Mouse (Mus musculus): ENCODE results near the gene Epb41l1. TPM values are rescaled to one million over a fixed set of nuclear protein-coding genes. Genes with fewer than 3 reads are reported as not detected.

Gene Epb41l1
- polyA plus RNA-seq, 1 experiment from 2014 or later = 1.4 TPM

GRCm38 (mm10) chr2:156425618-156426017 lies 4.9 kb downstream of the Epb41l1 start:
- Histone ChIP-seq H3K27me3 (replicated peaks) (peaks cover 25% of the 10 kb centered on the region), H3K9ac (no peak overlapping the region), H3K4me3 (no peak overlapping the region), H3K4me1 (replicated peaks) (peaks cover 17% of the 10 kb centered on the region), H3K9me3 (replicated peaks) (no peaks in the 10 kb centered on the region), H3K4me2 (no peak overlapping the region), H3K27ac (ENCODE audit: poor library complexity, severe bottlenecking) (no peak overlapping the region), H3K36me3 (no peaks in the 10 kb centered on the region)
- no peak for ATAC-seq (ENCODE audit: insufficient number of reproducible peaks, low FRiP score)
- WGBS = 41% methylated on average over 2 of the region's 2 CpGs

GRCm38 (mm10) chr2:156426151-156426550 lies 5.4 kb downstream of the Epb41l1 start:
- Histone ChIP-seq H3K27me3 (replicated peaks) (peaks cover 25% of the 10 kb centered on the region), H3K4me2 (no peak overlapping the region), H3K9ac (no peak overlapping the region), H3K27ac (ENCODE audit: poor library complexity, severe bottlenecking) (no peak overlapping the region), H3K36me3 (no peaks in the 10 kb centered on the region), H3K9me3 (replicated peaks) (no peaks in the 10 kb centered on the region), H3K4me1 (replicated peaks) (peaks cover 17% of the 10 kb centered on the region), H3K4me3 (no peak overlapping the region)
- WGBS = 57% methylated on average over 4 of the region's 4 CpGs
- no peak for ATAC-seq (ENCODE audit: insufficient number of reproducible peaks, low FRiP score)

GRCm38 (mm10) chr2:156429836-156430235 lies 9.1 kb downstream of the Epb41l1 start:
- H3K9me3 ChIP-seq (replicated peaks) = no peaks in the 10 kb centered on the region
- 0 out of 2 replicates have a peak, but pooled peaks cover under 1% of the 10 kb centered on the region for H3K27me3 ChIP-seq (replicated peaks)
- H3K27ac ChIP-seq (ENCODE audit: poor library complexity, severe bottlenecking) = no peak overlapping the region
- ATAC-seq (ENCODE audit: insufficient number of reproducible peaks, low FRiP score) = no peak
- H3K4me1 ChIP-seq (replicated peaks) = peaks cover 18% of the 10 kb centered on the region
- 77% methylated on average over 10 of the region's 10 CpGs for WGBS
- 0 out of 2 replicates have a peak overlapping the region, but pooled peaks have one; percentile 25 for H3K9ac ChIP-seq
- H3K36me3 ChIP-seq = no peaks in the 10 kb centered on the region
- no peak overlapping the region for H3K4me3 ChIP-seq
- no peak overlapping the region for H3K4me2 ChIP-seq

GRCm38 (mm10) chr2:156430326-156430725 lies 9.6 kb downstream of the Epb41l1 start:
- Histone ChIP-seq H3K27ac (ENCODE audit: poor library complexity, severe bottlenecking) (no peak overlapping the region), H3K27me3 (replicated peaks) (no peaks in the 10 kb centered on the region)
- no peak for ATAC-seq (ENCODE audit: insufficient number of reproducible peaks, low FRiP score)

GRCm38 (mm10) chr2:156431409-156431808 lies 10.7 kb downstream of the Epb41l1 start:
- Histone ChIP-seq H3K9ac (no peak overlapping the region), H3K9me3 (replicated peaks) (no peaks in the 10 kb centered on the region), H3K4me3 (no peak overlapping the region), H3K36me3 (no peaks in the 10 kb centered on the region), H3K27me3 (replicated peaks) (no peaks in the 10 kb centered on the region), H3K27ac (ENCODE audit: poor library complexity, severe bottlenecking) (no peak overlapping the region), H3K4me2 (no peak overlapping the region), H3K4me1 (replicated peaks) (peaks cover 18% of the 10 kb centered on the region)
- ATAC-seq (ENCODE audit: insufficient number of reproducible peaks, low FRiP score) = no peak
- WGBS = 69% methylated on average over 6 of the region's 6 CpGs

More at GRCm38 (mm10) chr2:156430326-156430725, 9.6 kb downstream of the Epb41l1 start:
- no peaks in the 10 kb centered on the region for H3K36me3 ChIP-seq
- H3K4me3 ChIP-seq = no peak overlapping the region
- WGBS = 58% methylated on average over 4 of the region's 4 CpGs
- H3K9me3 ChIP-seq (replicated peaks) = no peaks in the 10 kb centered on the region
- H3K4me1 ChIP-seq (replicated peaks) = peaks cover 18% of the 10 kb centered on the region
- no peak overlapping the region for H3K4me2 ChIP-seq
- 0 out of 2 replicates have a peak overlapping the region, but pooled peaks have one; percentile 25 for H3K9ac ChIP-seq

GRCm38 (mm10) chr2:156432086-156432485 lies 11.4 kb downstream of the Epb41l1 start:
- ATAC-seq (ENCODE audit: insufficient number of reproducible peaks, low FRiP score) = no peak
- peaks cover 18% of the 10 kb centered on the region for H3K4me1 ChIP-seq (replicated peaks)
- no peaks in the 10 kb centered on the region for H3K9me3 ChIP-seq (replicated peaks)
- 55% methylated on average over 3 of the region's 3 CpGs for WGBS
- no peaks in the 10 kb centered on the region for H3K36me3 ChIP-seq
- H3K4me3 ChIP-seq = no peak overlapping the region
- no peak overlapping the region for H3K27ac ChIP-seq (ENCODE audit: poor library complexity, severe bottlenecking)
- no peaks in the 10 kb centered on the region for H3K27me3 ChIP-seq (replicated peaks)
- no peak overlapping the region for H3K9ac ChIP-seq
- no peak overlapping the region for H3K4me2 ChIP-seq

- Histone ChIP-seq H3K27me3 (replicated peaks) (no peaks in the 10 kb centered on the region), H3K4me2 (no peak overlapping the region), H3K36me3 (no peaks in the 10 kb centered on the region), H3K9ac (no peak overlapping the region), H3K9me3 (replicated peaks) (no peaks in the 10 kb centered on the region), H3K4me1 (replicated peaks) (peaks cover 23% of the 10 kb centered on the region), H3K27ac (ENCODE audit: poor library complexity, severe bottlenecking) (peak overlapping the region; percentile 78), H3K4me3 (no peak overlapping the region)
- WGBS = 44% methylated on average over 9 of the region's 9 CpGs
- ATAC-seq (ENCODE audit: insufficient number of reproducible peaks, low FRiP score) = peak; percentile 40
Measured at GRCm38 (mm10) chr2:156432874-156433868, 12.5 kb downstream of the Epb41l1 start.

GRCm38 (mm10) chr2:156437637-156438036 lies 16.9 kb downstream of the Epb41l1 start:
- Histone ChIP-seq H3K4me3 (no peak overlapping the region), H3K4me1 (replicated peaks) (peaks cover 51% of the 10 kb centered on the region), H3K27me3 (replicated peaks) (no peaks in the 10 kb centered on the region), H3K9me3 (replicated peaks) (no peaks in the 10 kb centered on the region), H3K27ac (ENCODE audit: poor library complexity, severe bottlenecking) (no peak overlapping the region), H3K36me3 (no peaks in the 10 kb centered on the region), H3K9ac (no peak overlapping the region), H3K4me2 (no peak overlapping the region)
- WGBS = 85% methylated on average over 11 of the region's 11 CpGs
- ATAC-seq (ENCODE audit: insufficient number of reproducible peaks, low FRiP score) = no peak

GRCm38 (mm10) chr2:156439666-156440462 lies 19.2 kb downstream of the Epb41l1 start:
- no peak overlapping the region for H3K4me3 ChIP-seq
- peaks cover 51% of the 10 kb centered on the region for H3K4me1 ChIP-seq (replicated peaks)
- no peaks in the 10 kb centered on the region for H3K36me3 ChIP-seq
- H3K27me3 ChIP-seq (replicated peaks) = no peaks in the 10 kb centered on the region
- peak; percentile 65; the same call in 1 of the 2 replicates for ATAC-seq (ENCODE audit: insufficient number of reproducible peaks, low FRiP score)
- WGBS = 15% methylated on average over 11 of the region's 11 CpGs
- peak overlapping the region; percentile 67 for H3K27ac ChIP-seq (ENCODE audit: poor library complexity, severe bottlenecking)
- H3K9ac ChIP-seq = no peak overlapping the region; the same call in 1 of the 2 replicates
- peak overlapping the region; percentile 40 for H3K4me2 ChIP-seq
- H3K9me3 ChIP-seq (replicated peaks) = 0 out of 2 replicates have a peak, but pooled peaks cover under 1% of the 10 kb centered on the region

GRCm38 (mm10) chr2:156441909-156442308 lies 21.2 kb downstream of the Epb41l1 start:
- no peak overlapping the region for H3K4me3 ChIP-seq
- 16% methylated on average over 6 of the region's 6 CpGs for WGBS
- ATAC-seq (ENCODE audit: insufficient number of reproducible peaks, low FRiP score) = no peak
- H3K36me3 ChIP-seq = 0 out of 2 replicates have a peak, but pooled peaks cover 5% of the 10 kb centered on the region
- peaks cover 9% of the 10 kb centered on the region for H3K9me3 ChIP-seq (replicated peaks)
- peak overlapping the region; percentile 19; the same call in 1 of the 2 replicates for H3K27ac ChIP-seq (ENCODE audit: poor library complexity, severe bottlenecking)
- no peaks in the 10 kb centered on the region for H3K27me3 ChIP-seq (replicated peaks)
- H3K9ac ChIP-seq = no peak overlapping the region
- peaks cover 60% of the 10 kb centered on the region for H3K4me1 ChIP-seq (replicated peaks)
- H3K4me2 ChIP-seq = no peak overlapping the region

GRCm38 (mm10) chr2:156443323-156443722 lies 22.6 kb downstream of the Epb41l1 start:
- ATAC-seq (ENCODE audit: insufficient number of reproducible peaks, low FRiP score) = no peak
- Histone ChIP-seq H3K4me2 (no peak overlapping the region), H3K9ac (no peak overlapping the region), H3K4me1 (replicated peaks) (peaks cover 63% of the 10 kb centered on the region), H3K36me3 (0 out of 2 replicates have a peak, but pooled peaks cover 5% of the 10 kb centered on the region), H3K27me3 (replicated peaks) (no peaks in the 10 kb centered on the region), H3K4me3 (no peak overlapping the region), H3K27ac (ENCODE audit: poor library complexity, severe bottlenecking) (no peak overlapping the region), H3K9me3 (replicated peaks) (peaks cover 9% of the 10 kb centered on the region)
- 73% methylated on average over 1 of the region's 1 CpGs for WGBS
